Mouse (Mus musculus): Measurements from ENCODE around the gene Tex44.
A peak's percentile ranks its signal among the peaks of the same experiment; 100 is the strongest.

- peak; percentile 57; the same call in 1 of the 2 replicates for TF ChIP-seq CTCF (IDR thresholded peaks at IDR 0.05; ENCODE audit: extremely low read depth, insufficient read depth, insufficient read length, insufficient replicate concordance)
- TF ChIP-seq POLR2A (IDR thresholded peaks at IDR 0.05; ENCODE audit: low read depth, low read length) = no peak
These were observed 9.8 kb upstream of the Tex44 start for GRCm38 (mm10) chr1:86416321-86416720.
